Mouse (Mus musculus): ENCODE data around the gene Hoxd3. TPM values are rescaled to one million over a fixed set of nuclear protein-coding genes. Genes with fewer than 3 reads are reported as not detected.
A peak's percentile ranks its signal among the peaks of the same experiment; 100 is the strongest.

Gene Hoxd3
- polyA plus RNA-seq, 1 experiment from 2014 or later, result not detected

DNA sequence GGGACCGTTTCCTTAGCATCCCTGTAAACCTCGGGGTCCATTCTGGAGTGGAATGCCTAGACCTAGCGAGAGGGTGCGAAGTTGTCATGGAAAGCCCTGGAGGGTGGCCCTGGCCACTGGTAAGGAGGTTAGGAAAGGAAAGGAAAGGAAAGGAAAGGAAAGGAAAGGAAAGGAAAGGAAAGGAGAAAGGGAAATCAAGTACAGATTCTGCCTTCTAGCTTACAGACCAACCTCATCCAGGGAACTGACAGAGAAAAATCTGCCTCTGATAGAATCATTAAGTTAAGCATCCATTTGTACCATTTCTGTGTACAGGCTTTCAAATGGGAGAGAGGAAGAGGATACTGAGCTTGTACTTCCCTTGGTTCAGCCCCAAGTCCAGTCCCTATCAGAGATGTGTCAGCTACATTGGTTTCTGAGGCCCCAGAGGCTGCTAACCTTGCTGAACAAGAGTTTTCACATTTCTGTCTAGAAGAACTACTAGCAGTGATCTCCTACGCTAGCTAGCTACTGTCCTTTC lies 39.1 kb downstream of the Hoxd3 start:
- Histone ChIP-seq H3K27me3 (peaks cover 96% of the 10 kb centered on the region), H3K27ac (no peak overlapping the region), H3K9ac (no peak overlapping the region), H3K4me1 (peaks cover 23% of the 10 kb centered on the region), H3K4me3 (replicated peaks) (no peak overlapping the region), H3K36me3 (replicated peaks) (no peaks in the 10 kb centered on the region), H3K4me2 (no peak overlapping the region), H3K9me3 (no peaks in the 10 kb centered on the region)
- no peak for ATAC-seq (ENCODE audit: low FRiP score)
- 6% methylated on average over 5 of the region's 5 CpGs for WGBS

DNA sequence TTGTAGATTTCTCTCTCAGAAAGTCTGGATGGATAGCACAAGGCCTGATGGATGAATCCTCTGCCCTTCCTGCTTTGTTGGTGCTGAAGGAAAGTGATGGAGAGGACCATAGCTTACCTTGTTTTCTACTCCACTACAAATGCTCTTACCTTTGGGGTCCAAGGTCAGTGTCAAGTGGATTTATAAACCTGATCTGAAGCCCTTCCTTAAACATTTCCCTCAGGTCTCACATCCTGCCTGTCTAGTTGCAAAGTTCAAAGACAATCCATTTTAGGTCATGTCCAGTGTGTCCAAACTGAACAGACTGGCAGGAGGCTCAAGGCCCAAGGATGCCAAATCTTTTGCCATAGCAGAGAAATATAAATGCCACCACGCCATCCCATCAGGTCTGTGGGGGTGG lies 40.1 kb downstream of the Hoxd3 start:
- Histone ChIP-seq H3K4me1 (peaks cover 19% of the 10 kb centered on the region), H3K9ac (no peak overlapping the region), H3K9me3 (no peaks in the 10 kb centered on the region), H3K4me3 (replicated peaks) (no peak overlapping the region), H3K27me3 (peaks cover 96% of the 10 kb centered on the region), H3K36me3 (replicated peaks) (no peaks in the 10 kb centered on the region), H3K27ac (no peak overlapping the region), H3K4me2 (no peak overlapping the region)
- WGBS, result 59% methylated on average over 1 of the region's 1 CpGs
- no peak for ATAC-seq (ENCODE audit: low FRiP score)

GRCm38 (mm10) chr2:74752431-74753174 lies 40.9 kb downstream of the Hoxd3 start:
- no peak for ATAC-seq (ENCODE audit: low FRiP score)
- no peak overlapping the region for H3K27ac ChIP-seq

GRCm38 (mm10) chr2:74753175-74753523 lies 41.4 kb downstream of the Hoxd3 start:
- 2% methylated on average over 25 of the region's 25 CpGs for WGBS
- Histone ChIP-seq H3K4me1 (peaks cover 18% of the 10 kb centered on the region), H3K9me3 (no peaks in the 10 kb centered on the region), H3K27ac (no peak overlapping the region), H3K4me2 (peak overlapping the region; percentile 33; the same call in 1 of the 2 replicates), H3K36me3 (replicated peaks) (no peaks in the 10 kb centered on the region), H3K4me3 (replicated peaks) (peak overlapping the region; percentile 21; the same call in 1 of the 2 replicates), H3K27me3 (peaks cover 94% of the 10 kb centered on the region), H3K9ac (no peak overlapping the region)
- ATAC-seq (ENCODE audit: low FRiP score), result no peak

More at GRCm38 (mm10) chr2:74752431-74753174, 40.9 kb downstream of the Hoxd3 start:
- Histone ChIP-seq H3K36me3 (replicated peaks) (no peaks in the 10 kb centered on the region), H3K27me3 (peaks cover 94% of the 10 kb centered on the region), H3K9ac (no peak overlapping the region), H3K9me3 (no peaks in the 10 kb centered on the region), H3K4me1 (peaks cover 18% of the 10 kb centered on the region), H3K4me2 (peak overlapping the region; percentile 33), H3K4me3 (replicated peaks) (peak overlapping the region; percentile 21)
- under 1% methylated on average over 45 of the region's 45 CpGs for WGBS

DNA sequence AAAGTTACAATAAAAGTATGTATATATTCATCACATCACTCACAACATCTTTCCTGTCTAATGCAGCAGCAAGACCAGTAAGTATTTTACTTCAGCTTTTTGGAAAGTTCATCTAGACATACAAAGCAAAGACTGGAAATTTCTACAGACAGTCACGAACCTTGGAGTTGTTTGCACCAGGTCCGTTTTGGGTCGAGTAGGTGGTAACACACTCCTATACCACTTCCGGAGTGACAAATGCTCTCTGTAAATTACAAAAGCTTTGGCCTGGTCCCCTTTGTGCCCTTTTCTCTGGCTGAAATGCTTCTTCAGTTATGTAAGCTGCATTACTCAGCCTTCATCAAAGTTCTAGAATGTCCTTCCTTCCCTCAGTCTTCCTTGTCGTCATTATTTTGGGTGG lies 42.0 kb downstream of the Hoxd3 start:
- H3K36me3 ChIP-seq (replicated peaks), result no peaks in the 10 kb centered on the region
- H3K9ac ChIP-seq, result no peak overlapping the region
- peaks cover 94% of the 10 kb centered on the region for H3K27me3 ChIP-seq
- H3K4me3 ChIP-seq (replicated peaks), result no peak overlapping the region
- no peak for ATAC-seq (ENCODE audit: low FRiP score)
- 12% methylated on average over 5 of the region's 5 CpGs for WGBS
- H3K27ac ChIP-seq, result no peak overlapping the region
- H3K4me1 ChIP-seq, result peaks cover 18% of the 10 kb centered on the region
- H3K4me2 ChIP-seq, result no peak overlapping the region
- no peaks in the 10 kb centered on the region for H3K9me3 ChIP-seq

DNA sequence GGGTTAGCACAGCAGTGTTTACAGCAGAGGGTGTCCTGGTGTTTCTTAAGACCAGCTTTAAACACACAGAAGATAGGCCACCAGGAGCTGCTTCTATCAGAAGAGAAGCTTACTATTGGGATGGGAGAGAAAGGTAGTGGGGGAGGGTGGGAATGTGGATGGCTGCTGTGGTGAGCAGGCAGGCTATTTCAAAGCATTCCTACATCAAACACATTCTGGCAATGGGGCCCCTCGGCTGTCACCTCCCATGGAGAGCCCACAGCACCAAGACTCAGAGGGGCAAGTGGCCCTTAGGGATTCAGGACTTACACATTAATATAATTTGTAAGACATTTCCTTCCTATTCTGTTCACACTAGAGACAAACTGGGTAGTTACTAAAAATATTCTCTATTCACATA lies 48.4 kb downstream of the Hoxd3 start:
- H3K4me1 ChIP-seq, result peaks cover 17% of the 10 kb centered on the region
- ATAC-seq (ENCODE audit: low FRiP score), result no peak
- WGBS, result 0% methylated on average over 1 of the region's 1 CpGs
- no peak overlapping the region for H3K9ac ChIP-seq
- H3K4me2 ChIP-seq, result no peak overlapping the region
- no peak overlapping the region for H3K4me3 ChIP-seq (replicated peaks)
- no peak overlapping the region for H3K27ac ChIP-seq
- H3K27me3 ChIP-seq, result peaks cover 93% of the 10 kb centered on the region
- no peaks in the 10 kb centered on the region for H3K9me3 ChIP-seq
- no peaks in the 10 kb centered on the region for H3K36me3 ChIP-seq (replicated peaks)

GRCm38 (mm10) chr2:74761941-74762340 lies 50.2 kb downstream of the Hoxd3 start:
- H3K9me3 ChIP-seq, result no peaks in the 10 kb centered on the region
- H3K9ac ChIP-seq, result no peak overlapping the region
- H3K4me3 ChIP-seq (replicated peaks), result peak overlapping the region; percentile 51; the same call in 1 of the 2 replicates
- no peak for ATAC-seq (ENCODE audit: low FRiP score)
- peaks cover 95% of the 10 kb centered on the region for H3K27me3 ChIP-seq
- peaks cover 17% of the 10 kb centered on the region for H3K4me1 ChIP-seq
- 5% methylated on average over 13 of the region's 13 CpGs for WGBS
- H3K4me2 ChIP-seq, result no peak overlapping the region; the same call in 1 of the 2 replicates
- no peak overlapping the region for H3K27ac ChIP-seq
- no peaks in the 10 kb centered on the region for H3K36me3 ChIP-seq (replicated peaks)

DNA sequence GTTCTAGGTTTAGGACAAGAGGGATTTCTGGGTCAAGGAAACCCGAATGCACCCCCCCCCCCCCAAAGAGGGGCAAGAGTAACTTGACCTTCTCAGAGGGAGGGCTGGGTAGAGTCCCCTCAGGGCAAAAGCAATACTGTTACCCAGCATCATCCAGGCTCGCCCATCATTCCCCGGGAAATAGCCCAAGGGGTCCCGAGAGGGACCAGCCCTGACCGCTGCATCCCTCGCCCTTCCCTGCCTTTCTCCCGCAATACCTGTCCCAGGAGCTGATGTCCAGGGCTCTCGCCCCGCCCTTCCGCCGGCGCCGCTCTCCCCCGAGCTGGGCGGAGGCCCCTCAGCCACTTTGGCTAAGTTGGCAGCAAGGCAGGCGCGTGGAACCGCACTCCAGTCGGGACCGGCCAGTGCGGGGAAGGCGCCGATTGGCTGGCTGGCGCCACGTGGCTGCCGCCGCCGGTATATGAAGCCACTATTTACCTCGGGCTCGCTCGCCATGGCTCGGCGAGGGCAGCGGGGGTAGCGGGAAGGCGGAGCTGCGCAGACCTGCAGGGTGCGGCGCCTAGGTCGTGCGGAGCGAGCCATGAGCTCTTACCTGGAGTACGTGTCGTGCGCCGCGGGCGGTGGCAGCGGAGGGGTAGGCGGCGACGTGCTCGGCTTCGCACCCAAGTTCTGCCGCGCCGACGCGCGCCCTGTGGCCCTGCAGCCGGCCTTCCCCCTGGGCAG lies 51.0 kb downstream of the Hoxd3 start, which contains the start of gene Hoxd1:
Gene Hoxd1, plus strand, starts transcription at position 459 of the 723 bp plus-strand sequence.
- no peaks in the 10 kb centered on the region for H3K36me3 ChIP-seq (replicated peaks)
- peaks cover 17% of the 10 kb centered on the region for H3K4me1 ChIP-seq
- H3K4me2 ChIP-seq, result peak within 1 kb of the TSS; percentile 83
- WGBS, result under 1% methylated on average over 60 of the region's 61 CpGs
- no peak within 1 kb of the TSS; the same call in 1 of the 2 replicates for H3K9ac ChIP-seq
- peak within 1 kb of the TSS; percentile 51 for H3K4me3 ChIP-seq (replicated peaks)
- peaks cover 92% of the 10 kb centered on the region for H3K27me3 ChIP-seq
- peak; percentile 87 for ATAC-seq (ENCODE audit: low FRiP score)
- no peaks in the 10 kb centered on the region for H3K9me3 ChIP-seq
- H3K27ac ChIP-seq, result no peak within 1 kb of the TSS

DNA sequence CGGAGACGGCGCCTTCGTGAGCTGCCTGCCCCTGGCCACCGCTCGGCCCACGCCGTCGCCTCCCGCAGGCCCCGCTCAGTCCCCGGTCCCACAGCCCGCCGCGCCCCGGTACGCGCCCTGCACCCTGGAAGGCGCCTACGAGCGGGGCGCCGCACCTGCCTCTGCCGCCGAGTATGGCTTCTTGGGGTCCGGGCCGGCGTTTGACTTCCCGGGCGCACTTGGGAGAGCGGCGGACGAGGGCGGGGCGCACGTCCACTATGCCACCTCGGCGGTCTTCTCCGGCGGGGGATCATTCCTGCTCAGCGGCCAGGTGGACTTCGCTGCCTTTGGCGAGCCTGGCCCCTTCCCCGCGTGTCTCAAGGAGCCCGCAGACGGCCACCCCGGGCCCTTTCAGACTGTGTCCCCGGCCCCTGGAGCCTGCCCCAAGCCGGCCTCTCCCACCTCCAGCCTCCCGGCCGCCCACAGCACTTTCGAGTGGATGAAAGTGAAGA lies 51.6 kb downstream of the Hoxd3 start:
- WGBS, result under 1% methylated on average over 50 of the region's 53 CpGs
- no peaks in the 10 kb centered on the region for H3K9me3 ChIP-seq
- H3K9ac ChIP-seq, result no peak overlapping the region; the same call in 1 of the 2 replicates
- peak overlapping the region; percentile 83 for H3K4me2 ChIP-seq
- ATAC-seq (ENCODE audit: low FRiP score), result 0 out of 2 replicates have a peak, but pooled peaks have one; percentile 20
- H3K4me1 ChIP-seq, result peaks cover 17% of the 10 kb centered on the region
- H3K36me3 ChIP-seq (replicated peaks), result no peaks in the 10 kb centered on the region
- peak overlapping the region; percentile 51 for H3K4me3 ChIP-seq (replicated peaks)
- H3K27me3 ChIP-seq, result peaks cover 87% of the 10 kb centered on the region
- H3K27ac ChIP-seq, result no peak overlapping the region

DNA sequence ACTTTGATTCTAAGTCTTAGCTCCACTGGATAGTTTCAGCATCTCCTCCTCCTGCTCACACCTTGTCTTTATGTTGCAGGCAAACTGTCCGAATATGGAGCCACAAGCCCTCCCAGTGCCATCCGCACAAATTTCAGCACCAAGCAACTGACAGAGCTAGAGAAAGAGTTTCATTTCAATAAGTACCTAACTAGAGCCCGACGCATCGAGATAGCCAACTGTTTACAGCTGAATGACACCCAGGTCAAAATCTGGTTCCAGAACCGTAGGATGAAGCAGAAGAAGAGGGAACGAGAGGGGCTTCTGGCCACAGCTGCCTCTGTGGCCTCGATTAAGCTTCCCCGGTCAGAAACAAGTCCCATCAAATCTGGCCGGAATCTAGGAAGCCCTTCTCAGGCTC lies 52.2 kb downstream of the Hoxd3 start:
- WGBS, result 48% methylated on average over 10 of the region's 10 CpGs
- peaks cover 17% of the 10 kb centered on the region for H3K4me1 ChIP-seq
- peaks cover 87% of the 10 kb centered on the region for H3K27me3 ChIP-seq
- no peak overlapping the region for H3K4me2 ChIP-seq
- ATAC-seq (ENCODE audit: low FRiP score), result no peak
- H3K27ac ChIP-seq, result no peak overlapping the region
- H3K9ac ChIP-seq, result no peak overlapping the region
- no peaks in the 10 kb centered on the region for H3K36me3 ChIP-seq (replicated peaks)
- no peak overlapping the region for H3K4me3 ChIP-seq (replicated peaks)
- H3K9me3 ChIP-seq, result no peaks in the 10 kb centered on the region

- no peaks in the 10 kb centered on the region for H3K4me1 ChIP-seq
- no peak overlapping the region for H3K27ac ChIP-seq
- H3K9ac ChIP-seq, result no peak overlapping the region
- no peak overlapping the region for H3K4me3 ChIP-seq (replicated peaks)
- no peaks in the 10 kb centered on the region for H3K9me3 ChIP-seq
- WGBS, result 84% methylated on average over 2 of the region's 2 CpGs
- H3K36me3 ChIP-seq (replicated peaks), result no peaks in the 10 kb centered on the region
- H3K4me2 ChIP-seq, result no peak overlapping the region
- peaks cover 7% of the 10 kb centered on the region for H3K27me3 ChIP-seq
- no peak for ATAC-seq (ENCODE audit: low FRiP score)
These were observed 62.6 kb downstream of the Hoxd3 start for GRCm38 (mm10) chr2:74774359-74774758.

- Histone ChIP-seq H3K27ac (no peak overlapping the region), H3K4me1 (no peaks in the 10 kb centered on the region), H3K36me3 (replicated peaks) (no peaks in the 10 kb centered on the region), H3K9me3 (no peaks in the 10 kb centered on the region), H3K4me3 (replicated peaks) (no peak overlapping the region), H3K9ac (no peak overlapping the region), H3K4me2 (no peak overlapping the region), H3K27me3 (no peaks in the 10 kb centered on the region)
- 72% methylated on average over 13 of the region's 13 CpGs for WGBS
- no peak for ATAC-seq (ENCODE audit: low FRiP score)
These were observed 66.0 kb downstream of the Hoxd3 start for GRCm38 (mm10) chr2:74777536-74778275.

All from forebrain, embryonic 12.5 days (tissue).